Mouse (Mus musculus): ENCODE measurements around the gene Ift140. TPM values are rescaled to one million over a fixed set of nuclear protein-coding genes. Genes with fewer than 3 reads are reported as not detected.

Gene Ift140
- total RNA-seq, 2 experiments from 2014 or later, result 129 to 239 TPM

GRCm38 (mm10) chr17:25067442-25067851, 51.6 kb downstream of the Ift140 start:
- no peak for ATAC-seq (replicated peaks; ENCODE audit: low FRiP score, poor library complexity, severe bottlenecking)

GRCm38 (mm10) chr17:25068690-25069089, 52.8 kb downstream of the Ift140 start:
- ATAC-seq (replicated peaks; ENCODE audit: low FRiP score, poor library complexity, severe bottlenecking), result no peak

- no peak for ATAC-seq (replicated peaks; ENCODE audit: low FRiP score, poor library complexity, severe bottlenecking)
Observed at GRCm38 (mm10) chr17:25076906-25077305, 61.0 kb downstream of the Ift140 start.

- no peak for ATAC-seq (replicated peaks; ENCODE audit: low FRiP score, poor library complexity, severe bottlenecking)
Observed at GRCm38 (mm10) chr17:25077771-25078372, 62.0 kb downstream of the Ift140 start.

- ATAC-seq (replicated peaks; ENCODE audit: low FRiP score, poor library complexity, severe bottlenecking), result no peak
Observed at GRCm38 (mm10) chr17:25080210-25080609, 64.3 kb downstream of the Ift140 start.

GRCm38 (mm10) chr17:25080960-25081381, 65.1 kb downstream of the Ift140 start:
- no peak for ATAC-seq (replicated peaks; ENCODE audit: low FRiP score, poor library complexity, severe bottlenecking)

GRCm38 (mm10) chr17:25082081-25082847, 66.4 kb downstream of the Ift140 start:
- ATAC-seq (replicated peaks; ENCODE audit: low FRiP score, poor library complexity, severe bottlenecking), result no peak

- ATAC-seq (replicated peaks; ENCODE audit: low FRiP score, poor library complexity, severe bottlenecking), result no peak
Observed at GRCm38 (mm10) chr17:25082887-25083286, 67.0 kb downstream of the Ift140 start.

GRCm38 (mm10) chr17:25083444-25083931, 67.6 kb downstream of the Ift140 start, which contains the start of gene Tmem204:
Gene Tmem204 (minus strand): TSS chr17:25083591.
- ATAC-seq (replicated peaks; ENCODE audit: low FRiP score, poor library complexity, severe bottlenecking), result peak; percentile 58

- ATAC-seq (replicated peaks; ENCODE audit: low FRiP score, poor library complexity, severe bottlenecking), result no peak
Observed at GRCm38 (mm10) chr17:25084835-25085385, 69.0 kb downstream of the Ift140 start.

- ATAC-seq (replicated peaks; ENCODE audit: low FRiP score, poor library complexity, severe bottlenecking), result peak; percentile 62
Observed at GRCm38 (mm10) chr17:25086724-25087123, 70.8 kb downstream of the Ift140 start.

GRCm38 (mm10) chr17:25089158-25089557, 73.3 kb downstream of the Ift140 start:
- peak; percentile 77 for ATAC-seq (replicated peaks; ENCODE audit: low FRiP score, poor library complexity, severe bottlenecking)

GRCm38 (mm10) chr17:25090450-25090849, 74.6 kb downstream of the Ift140 start:
- ATAC-seq (replicated peaks; ENCODE audit: low FRiP score, poor library complexity, severe bottlenecking), result peak; percentile 26; the same call in 1 of the 2 replicates

GRCm38 (mm10) chr17:25096221-25096620, 80.3 kb downstream of the Ift140 start:
- no peak for ATAC-seq (replicated peaks; ENCODE audit: low FRiP score, poor library complexity, severe bottlenecking)

- ATAC-seq (replicated peaks; ENCODE audit: low FRiP score, poor library complexity, severe bottlenecking), result no peak
Observed at GRCm38 (mm10) chr17:25100052-25100451, 84.2 kb downstream of the Ift140 start.

GRCm38 (mm10) chr17:25101338-25101737, 85.5 kb downstream of the Ift140 start:
- ATAC-seq (replicated peaks; ENCODE audit: low FRiP score, poor library complexity, severe bottlenecking), result 0 out of 2 replicates have a peak, but pooled peaks have one; percentile 17

- ATAC-seq (replicated peaks; ENCODE audit: low FRiP score, poor library complexity, severe bottlenecking), result no peak
Observed at GRCm38 (mm10) chr17:25107786-25108185, 91.9 kb downstream of the Ift140 start.

GRCm38 (mm10) chr17:25109578-25109977, 93.7 kb downstream of the Ift140 start:
- peak; percentile 78 for ATAC-seq (replicated peaks; ENCODE audit: low FRiP score, poor library complexity, severe bottlenecking)

GRCm38 (mm10) chr17:25110590-25110989, 94.7 kb downstream of the Ift140 start:
- no peak for ATAC-seq (replicated peaks; ENCODE audit: low FRiP score, poor library complexity, severe bottlenecking)

- ATAC-seq (replicated peaks; ENCODE audit: low FRiP score, poor library complexity, severe bottlenecking), result no peak
Observed at GRCm38 (mm10) chr17:25111220-25111619, 95.3 kb downstream of the Ift140 start.

All from erythroid progenitor cell, adult 5-6 weeks (primary cell).